Mouse (Mus musculus): ENCODE measurements around the gene Luzp1.
A peak's percentile ranks its signal among the peaks of the same experiment; 100 is the strongest.

Luzp1 gene

GRCm38 (mm10) chr4:136462086-136462838, 7.3 kb upstream of the Luzp1 start, which contains the start of gene 6030445D17Rik:
6030445D17Rik (plus strand) TSS chr4:136462250.
- peak; percentile 46 for DNase-seq (ENCODE audit: low spot score)

- peak; percentile 43 for DNase-seq (ENCODE audit: low spot score)
Measured at GRCm38 (mm10) chr4:136462839-136463178, 6.8 kb upstream of the Luzp1 start.

GRCm38 (mm10) chr4:136463436-136463835, 6.1 kb upstream of the Luzp1 start:
- no peak for DNase-seq (ENCODE audit: low spot score)

GRCm38 (mm10) chr4:136466226-136466625, 3.3 kb upstream of the Luzp1 start:
- DNase-seq (ENCODE audit: low spot score) = no peak

GRCm38 (mm10) chr4:136468553-136469327, 821 bp upstream of the Luzp1 start:
- peak; percentile 49 for DNase-seq (ENCODE audit: low spot score)

- no peak for DNase-seq (ENCODE audit: low spot score)
Measured at GRCm38 (mm10) chr4:136469941-136470346, 383 bp downstream of the Luzp1 start.

GRCm38 (mm10) chr4:136470347-136471071, 948 bp downstream of the Luzp1 start:
- no peak for DNase-seq (ENCODE audit: low spot score)

- DNase-seq (ENCODE audit: low spot score) = no peak
Measured at GRCm38 (mm10) chr4:136476692-136477091, 7.1 kb downstream of the Luzp1 start.

- no peak for DNase-seq (ENCODE audit: low spot score)
Measured at GRCm38 (mm10) chr4:136486549-136486948, 17.0 kb downstream of the Luzp1 start.

GRCm38 (mm10) chr4:136495993-136496392, 26.4 kb downstream of the Luzp1 start:
- no peak for DNase-seq (ENCODE audit: low spot score)

- DNase-seq (ENCODE audit: low spot score) = no peak
Measured at GRCm38 (mm10) chr4:136505426-136506215, 36.1 kb downstream of the Luzp1 start.

GRCm38 (mm10) chr4:136509857-136510256, 40.3 kb downstream of the Luzp1 start:
- DNase-seq (ENCODE audit: low spot score) = no peak

GRCm38 (mm10) chr4:136511708-136512107, 42.1 kb downstream of the Luzp1 start:
- no peak for DNase-seq (ENCODE audit: low spot score)

- DNase-seq (ENCODE audit: low spot score) = no peak
Measured at GRCm38 (mm10) chr4:136512905-136513304, 43.3 kb downstream of the Luzp1 start.

- no peak for DNase-seq (ENCODE audit: low spot score)
Measured at GRCm38 (mm10) chr4:136518141-136518540, 48.6 kb downstream of the Luzp1 start.

GRCm38 (mm10) chr4:136518576-136518975, 49.0 kb downstream of the Luzp1 start:
- DNase-seq (ENCODE audit: low spot score) = no peak

GRCm38 (mm10) chr4:136519866-136520265, 50.3 kb downstream of the Luzp1 start:
- no peak for DNase-seq (ENCODE audit: low spot score)

GRCm38 (mm10) chr4:136521898-136522297, 52.3 kb downstream of the Luzp1 start:
- no peak for DNase-seq (ENCODE audit: low spot score)

GRCm38 (mm10) chr4:136524309-136524708, 54.7 kb downstream of the Luzp1 start:
- peak; percentile 37 for DNase-seq (ENCODE audit: low spot score)

GRCm38 (mm10) chr4:136526412-136526811, 56.9 kb downstream of the Luzp1 start:
- peak; percentile 50 for DNase-seq (ENCODE audit: low spot score)

GRCm38 (mm10) chr4:136545151-136545550, 75.6 kb downstream of the Luzp1 start:
- no peak for DNase-seq (ENCODE audit: low spot score)
